Mouse (Mus musculus): ENCODE data around the gene Alox12. TPM values are rescaled to one million over a fixed set of nuclear protein-coding genes. Genes with fewer than 3 reads are reported as not detected.

Alox12 gene
- polyA plus RNA-seq (2011; ENCODE audit: insufficient read depth, insufficient read length, low read depth, missing spikeins) = 1.4 and 2.1 TPM in 2 replicates

DNA sequence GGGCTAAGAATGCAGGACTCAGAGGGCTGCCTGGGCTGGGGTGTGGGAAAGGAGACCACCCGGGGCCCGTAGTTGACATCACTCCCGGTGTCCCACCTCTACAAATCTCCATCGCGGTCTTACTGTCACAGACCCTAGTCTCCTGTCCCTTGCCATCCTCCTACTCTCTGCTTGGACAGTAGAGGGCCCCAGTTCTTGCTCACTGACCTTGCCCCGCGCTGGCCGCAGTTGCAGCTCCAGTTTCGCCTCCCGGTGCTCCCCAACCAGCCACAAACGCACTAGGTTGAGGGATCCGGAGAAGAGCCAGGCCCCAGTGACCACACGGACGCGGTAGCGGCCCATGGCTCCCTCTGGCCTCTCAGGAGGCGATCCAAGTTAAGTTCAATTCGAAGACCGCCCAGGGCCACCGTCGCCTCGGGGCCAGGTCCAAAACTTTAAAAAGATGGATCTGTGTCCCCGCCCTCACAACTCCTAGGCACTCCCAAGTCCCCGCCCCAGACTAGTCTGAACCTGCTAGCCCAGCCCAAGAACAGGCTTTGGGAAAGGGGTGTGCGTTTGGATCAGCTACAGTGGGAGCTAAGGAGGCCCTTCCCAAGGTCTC, at the start of gene Alox12:
Gene Alox12 (minus strand): TSS at position 423 of the 601 bp plus-strand sequence.
- H3K27ac ChIP-seq (ENCODE audit: insufficient read depth, low read length) = no peak within 1 kb of the TSS
- H3K27me3 ChIP-seq (ENCODE audit: control insufficient read depth, insufficient read depth, low read length, poor library complexity, severe bottlenecking) = peaks cover 5% of the 10 kb centered on the region
- peak within 1 kb of the TSS; percentile 35 for H3K4me3 ChIP-seq (ENCODE audit: low read depth, low read length)
- no peaks in the 10 kb centered on the region for H3K9me3 ChIP-seq (replicated peaks; ENCODE audit: control insufficient read depth, insufficient read depth, low read length, poor library complexity, severe bottlenecking)
- 0 out of 2 replicates have a peak within 1 kb of the TSS, but pooled peaks have one; percentile 17 for H3K9ac ChIP-seq (ENCODE audit: low read depth, poor library complexity, severe bottlenecking)
- no peaks in the 10 kb centered on the region for H3K4me1 ChIP-seq (ENCODE audit: control insufficient read depth, insufficient read depth, low read length)
- H3K36me3 ChIP-seq (ENCODE audit: control insufficient read depth, insufficient read depth, low read length, poor library complexity, severe bottlenecking) = no peaks in the 10 kb centered on the region
- TF ChIP-seq POLR2A (IDR thresholded peaks at IDR 0.05; ENCODE audit: insufficient read depth, low read length) (no peak), CTCF (IDR thresholded peaks at IDR 0.05; ENCODE audit: low read depth, low read length) (peak; percentile 20), EP300 (IDR thresholded peaks at IDR 0.05; ENCODE audit: insufficient read depth, low read depth, low read length) (0 out of 2 replicates have a peak, but pooled peaks have one; percentile 19)

DNA sequence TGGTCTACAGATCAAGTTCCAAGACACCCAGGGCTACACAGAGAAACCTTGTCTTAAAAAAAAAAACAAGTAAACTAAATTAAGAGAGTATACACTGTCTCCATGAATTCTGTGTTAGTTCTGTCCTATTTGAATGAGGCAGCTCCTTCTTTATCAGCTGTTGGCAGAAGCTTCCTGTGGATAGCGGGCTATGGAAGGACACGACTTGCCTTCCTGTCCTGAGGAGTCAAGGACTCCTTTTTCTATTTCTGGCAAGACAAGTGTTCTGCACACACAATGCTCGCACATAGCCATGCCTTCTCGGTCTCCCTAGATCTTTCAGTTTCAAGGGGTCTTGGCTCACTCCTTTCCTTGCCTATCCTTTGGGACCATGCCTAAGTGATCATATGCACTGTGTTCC, 47.1 kb upstream of the Alox12 start:
- Histone ChIP-seq H3K4me3 (ENCODE audit: low read depth, low read length) (no peak overlapping the region), H3K4me1 (ENCODE audit: control insufficient read depth, insufficient read depth, low read length) (no peaks in the 10 kb centered on the region), H3K9me3 (replicated peaks; ENCODE audit: control insufficient read depth, insufficient read depth, low read length, poor library complexity, severe bottlenecking) (0 out of 2 replicates have a peak, but pooled peaks cover 5% of the 10 kb centered on the region), H3K36me3 (ENCODE audit: control insufficient read depth, insufficient read depth, low read length, poor library complexity, severe bottlenecking) (no peaks in the 10 kb centered on the region), H3K27ac (ENCODE audit: insufficient read depth, low read length) (no peak overlapping the region), H3K27me3 (ENCODE audit: control insufficient read depth, insufficient read depth, low read length, poor library complexity, severe bottlenecking) (no peaks in the 10 kb centered on the region), H3K9ac (ENCODE audit: low read depth, poor library complexity, severe bottlenecking) (no peak overlapping the region)
- TF ChIP-seq CTCF (IDR thresholded peaks at IDR 0.05; ENCODE audit: low read depth, low read length) = no peak
- TF ChIP-seq POLR2A (IDR thresholded peaks at IDR 0.05; ENCODE audit: insufficient read depth, low read length) = no peak
- no peak for TF ChIP-seq EP300 (IDR thresholded peaks at IDR 0.05; ENCODE audit: insufficient read depth, low read depth, low read length)

DNA sequence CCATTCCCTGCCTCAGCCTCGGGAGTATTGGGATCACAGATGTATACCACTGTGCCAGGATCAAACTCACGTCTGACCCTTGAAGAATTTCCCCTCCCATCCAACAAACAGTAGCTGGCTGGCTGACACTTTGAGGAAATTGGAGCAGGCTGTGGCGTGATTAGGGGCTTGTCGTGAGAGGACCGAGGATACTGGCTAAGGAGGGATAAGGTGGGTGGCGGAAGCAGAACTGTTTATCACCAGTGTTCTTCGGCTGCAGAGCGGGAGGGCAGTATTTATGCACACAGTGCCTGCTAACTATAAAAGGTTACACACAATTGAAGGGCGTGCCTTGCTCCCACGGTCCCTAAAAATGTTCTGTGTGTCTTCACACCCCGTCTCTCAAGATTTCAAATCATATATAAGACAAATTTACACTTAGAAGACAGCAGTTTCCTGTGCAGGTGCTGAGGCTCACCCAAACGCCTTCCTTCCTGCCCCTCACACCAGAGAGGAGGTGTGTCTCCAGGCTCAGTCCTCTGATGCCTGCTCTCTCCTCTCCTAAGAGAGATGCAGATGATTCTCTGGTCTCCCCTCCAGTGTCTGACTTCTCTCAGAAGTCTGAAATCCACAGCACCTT, 42.8 kb upstream of the Alox12 start:
- Histone ChIP-seq H3K9me3 (replicated peaks; ENCODE audit: control insufficient read depth, insufficient read depth, low read length, poor library complexity, severe bottlenecking) (0 out of 2 replicates have a peak, but pooled peaks cover 5% of the 10 kb centered on the region), H3K27ac (ENCODE audit: insufficient read depth, low read length) (no peak overlapping the region), H3K4me1 (ENCODE audit: control insufficient read depth, insufficient read depth, low read length) (no peaks in the 10 kb centered on the region), H3K27me3 (ENCODE audit: control insufficient read depth, insufficient read depth, low read length, poor library complexity, severe bottlenecking) (no peaks in the 10 kb centered on the region), H3K4me3 (ENCODE audit: low read depth, low read length) (no peak overlapping the region), H3K9ac (ENCODE audit: low read depth, poor library complexity, severe bottlenecking) (no peak overlapping the region), H3K36me3 (ENCODE audit: control insufficient read depth, insufficient read depth, low read length, poor library complexity, severe bottlenecking) (no peaks in the 10 kb centered on the region)
- no peak for TF ChIP-seq POLR2A (IDR thresholded peaks at IDR 0.05; ENCODE audit: insufficient read depth, low read length)
- TF ChIP-seq EP300 (IDR thresholded peaks at IDR 0.05; ENCODE audit: insufficient read depth, low read depth, low read length) = no peak
- no peak for TF ChIP-seq CTCF (IDR thresholded peaks at IDR 0.05; ENCODE audit: low read depth, low read length)

- Histone ChIP-seq H3K9ac (ENCODE audit: low read depth, poor library complexity, severe bottlenecking) (no peak overlapping the region), H3K4me3 (ENCODE audit: low read depth, low read length) (no peak overlapping the region), H3K9me3 (replicated peaks; ENCODE audit: control insufficient read depth, insufficient read depth, low read length, poor library complexity, severe bottlenecking) (0 out of 2 replicates have a peak, but pooled peaks cover 5% of the 10 kb centered on the region), H3K27ac (ENCODE audit: insufficient read depth, low read length) (no peak overlapping the region), H3K4me1 (ENCODE audit: control insufficient read depth, insufficient read depth, low read length) (no peaks in the 10 kb centered on the region), H3K36me3 (ENCODE audit: control insufficient read depth, insufficient read depth, low read length, poor library complexity, severe bottlenecking) (no peaks in the 10 kb centered on the region), H3K27me3 (ENCODE audit: control insufficient read depth, insufficient read depth, low read length, poor library complexity, severe bottlenecking) (no peaks in the 10 kb centered on the region)
- TF ChIP-seq POLR2A (IDR thresholded peaks at IDR 0.05; ENCODE audit: insufficient read depth, low read length) = no peak
- TF ChIP-seq EP300 (IDR thresholded peaks at IDR 0.05; ENCODE audit: insufficient read depth, low read depth, low read length) = no peak
- no peak for TF ChIP-seq CTCF (IDR thresholded peaks at IDR 0.05; ENCODE audit: low read depth, low read length)
Observed at GRCm38 (mm10) chr11:70297405-70297804, 42.3 kb upstream of the Alox12 start.

GRCm38 (mm10) chr11:70293881-70294280, 38.7 kb upstream of the Alox12 start:
- no peaks in the 10 kb centered on the region for H3K27me3 ChIP-seq (ENCODE audit: control insufficient read depth, insufficient read depth, low read length, poor library complexity, severe bottlenecking)
- H3K27ac ChIP-seq (ENCODE audit: insufficient read depth, low read length) = no peak overlapping the region
- no peak overlapping the region for H3K9ac ChIP-seq (ENCODE audit: low read depth, poor library complexity, severe bottlenecking)
- H3K4me1 ChIP-seq (ENCODE audit: control insufficient read depth, insufficient read depth, low read length) = peaks cover 2% of the 10 kb centered on the region
- no peak for TF ChIP-seq EP300 (IDR thresholded peaks at IDR 0.05; ENCODE audit: insufficient read depth, low read depth, low read length)
- TF ChIP-seq POLR2A (IDR thresholded peaks at IDR 0.05; ENCODE audit: insufficient read depth, low read length) = no peak
- no peak for TF ChIP-seq CTCF (IDR thresholded peaks at IDR 0.05; ENCODE audit: low read depth, low read length)
- H3K36me3 ChIP-seq (ENCODE audit: control insufficient read depth, insufficient read depth, low read length, poor library complexity, severe bottlenecking) = no peaks in the 10 kb centered on the region
- H3K4me3 ChIP-seq (ENCODE audit: low read depth, low read length) = no peak overlapping the region
- H3K9me3 ChIP-seq (replicated peaks; ENCODE audit: control insufficient read depth, insufficient read depth, low read length, poor library complexity, severe bottlenecking) = no peaks in the 10 kb centered on the region

- Histone ChIP-seq H3K9ac (ENCODE audit: low read depth, poor library complexity, severe bottlenecking) (no peak overlapping the region), H3K27ac (ENCODE audit: insufficient read depth, low read length) (no peak overlapping the region), H3K27me3 (ENCODE audit: control insufficient read depth, insufficient read depth, low read length, poor library complexity, severe bottlenecking) (no peaks in the 10 kb centered on the region), H3K4me1 (ENCODE audit: control insufficient read depth, insufficient read depth, low read length) (peaks cover 2% of the 10 kb centered on the region), H3K4me3 (ENCODE audit: low read depth, low read length) (no peak overlapping the region), H3K36me3 (ENCODE audit: control insufficient read depth, insufficient read depth, low read length, poor library complexity, severe bottlenecking) (no peaks in the 10 kb centered on the region), H3K9me3 (replicated peaks; ENCODE audit: control insufficient read depth, insufficient read depth, low read length, poor library complexity, severe bottlenecking) (no peaks in the 10 kb centered on the region)
- TF ChIP-seq EP300 (IDR thresholded peaks at IDR 0.05; ENCODE audit: insufficient read depth, low read depth, low read length) (no peak), POLR2A (IDR thresholded peaks at IDR 0.05; ENCODE audit: insufficient read depth, low read length) (no peak), CTCF (IDR thresholded peaks at IDR 0.05; ENCODE audit: low read depth, low read length) (no peak)
Observed at GRCm38 (mm10) chr11:70291235-70291634, 36.1 kb upstream of the Alox12 start.

Data from ES-Bruce4 (cell line).